ENCODE assay signal across 12 mouse cellular contexts in the genomic region with DNA sequence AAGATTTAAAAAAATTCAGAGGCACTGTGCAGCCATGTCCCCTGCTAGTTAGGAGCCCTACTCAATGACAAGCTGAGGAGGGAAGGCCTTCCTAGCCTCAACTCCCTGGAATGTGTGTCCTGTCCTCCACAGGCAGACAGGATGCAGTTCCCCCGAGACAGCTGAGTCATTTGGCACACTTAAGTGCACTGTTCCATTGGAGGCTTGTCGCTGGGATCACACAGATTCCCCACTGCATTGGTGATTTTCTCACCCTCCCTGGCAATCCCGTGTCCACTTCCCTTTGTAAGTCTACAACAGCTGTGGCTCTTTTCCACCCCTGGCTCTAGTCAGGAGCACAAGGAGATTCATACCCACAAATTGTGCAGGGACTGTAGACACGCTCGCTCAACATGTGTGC. TPM values are rescaled to one million over a fixed set of nuclear protein-coding genes. Genes with fewer than 3 reads are reported as not detected.
DNase-seq lines count a peak whose midpoint lies in the region; ATAC-seq and TF ChIP-seq lines count a peak whose summit lies in the region.
"Had no signal": no experiment of that assay in that cellular context is flagged by ENCODE, and none has a peak within 500 bp of the region (broad histone marks: within the 10 kb centered on the region; RNA-seq: fewer than 3 reads in every experiment).

No protein-coding gene starts in this region.

- no peaks in the 10 kb centered on the region for H3K9me3 ChIP-seq in forebrain, embryonic 13.5 days (replicated peaks)

- intact Hi-C loops in gastrocnemius, adult 2 months (cut with DNase I): no loop called here
- intact Hi-C loops in heart, postnatal 25 days (cut with DNase I): no loop called here
- intact Hi-C loops in left cerebral cortex, postnatal 4 days (cut with DNase I): no loop called here

- no peak for TF ChIP-seq POLR2A in cerebellum, adult 2 months (IDR thresholded peaks at IDR 0.05; ENCODE audit: borderline replicate concordance, insufficient read depth, low read length)

- peak; percentile 36 to 60 for DNase-seq in cerebellum, adult 2 months
- DNase-seq in cerebellum, adult 9-11 months: no peak
- DNase-seq in 3134 (ENCODE audit: extremely low read depth, insufficient read length, low spot score): peak; percentile 77
- peak; percentile 73 for DNase-seq in gastrocnemius, adult 2 months
- peak; percentile 65 for DNase-seq in heart, postnatal 25 days (ENCODE audit: low spot score)
- no peak for DNase-seq in embryo, embryonic 10.5 days (ENCODE audit: low spot score)
- no peak for DNase-seq in left cerebral cortex, postnatal 4 days
- DNase-seq: layer of hippocampus, adult 9-11 months; thymus, postnatal 25 days had no signal

- H3K4me2 ChIP-seq in forebrain, embryonic 13.5 days: no peak overlapping the region

- ATAC-seq in forebrain, embryonic 13.5 days: no peak

- no peaks in the 10 kb centered on the region for H3K27me3 ChIP-seq in cerebellum, adult 2 months (ENCODE audit: control insufficient read depth, insufficient read depth, low read length)
- H3K27me3 ChIP-seq in forebrain, embryonic 13.5 days: no peaks in the 10 kb centered on the region

- no peak overlapping the region for H3K4me3 ChIP-seq in cerebellum, adult 2 months (replicated peaks; ENCODE audit: insufficient read depth, low read depth, low read length)
- no peak overlapping the region for H3K4me3 ChIP-seq in gastrocnemius, adult 2 months
- H3K4me3 ChIP-seq in forebrain, embryonic 13.5 days: no peak overlapping the region
- H3K4me3 ChIP-seq: erythroblast, embryonic 14.5 days had no signal

- H3K9ac ChIP-seq in forebrain, embryonic 13.5 days: no peak overlapping the region

- TF ChIP-seq CTCF in cerebellum, adult 2 months (IDR thresholded peaks at IDR 0.05; ENCODE audit: borderline replicate concordance, insufficient read depth, low read depth, low read length): no peak
- TF ChIP-seq CTCF in gastrocnemius, adult 2 months (IDR thresholded peaks at IDR 0.05): no peak

- WGBS in cerebellum, adult 2 months: 25% methylated on average over 5 of the region's 5 CpGs
- WGBS in forebrain, embryonic 13.5 days: 82% methylated on average over 5 of the region's 5 CpGs

- H3K27ac ChIP-seq in cerebellum, adult 2 months (ENCODE audit: insufficient read depth, low read length): no peak overlapping the region
- peak overlapping the region; percentile 69 for H3K27ac ChIP-seq in gastrocnemius, adult 2 months
- H3K27ac ChIP-seq in forebrain, embryonic 13.5 days: no peak overlapping the region
- H3K27ac ChIP-seq: macrophage had no signal

- H3K36me3 ChIP-seq in forebrain, embryonic 13.5 days (ENCODE audit: poor library complexity, severe bottlenecking): peaks cover 4% of the 10 kb centered on the region; the same call in 1 of the 2 replicates

- H3K4me1 ChIP-seq in cerebellum, adult 2 months (ENCODE audit: control insufficient read depth, insufficient read depth, low read length): peaks cover 38% of the 10 kb centered on the region
- H3K4me1 ChIP-seq in forebrain, embryonic 13.5 days: no peaks in the 10 kb centered on the region

RNA-seq across cellular contexts. Expression of a gene that starts 14.1 kb away (rescaled TPM):
- polyA plus RNA-seq in cerebellum, adult 2 months (2012; rRNA removed): 246 and 256 TPM in 2 replicates
- 100 to 1,000 TPM; 108 to 135 TPM for total RNA-seq in gastrocnemius, adult 2 months (2021)
- 100 to 1,000 TPM; 204 to 227 TPM for total RNA-seq in heart, postnatal 25 days (2021)
- polyA plus RNA-seq in forebrain, embryonic 13.5 days (2015; fragmentation: Nextera tagmentation; extraction: Ambion mirVana): 45.9 and 50.0 TPM in 2 replicates
- total RNA-seq in left cerebral cortex, postnatal 4 days (2021): 100 to 1,000 TPM; 169 to 181 TPM

Comparison
In these comparisons a context has a peak if more than half of its experiments do, and no peak if none do; other contexts are left out.
1. DNase-seq: peak in cerebellum, adult 2 months (2 of 2), 3134 (single experiment), gastrocnemius, adult 2 months (single experiment) and heart, postnatal 25 days (single experiment); none in cerebellum, adult 9-11 months (single experiment), embryo, embryonic 10.5 days (single experiment) and left cerebral cortex, postnatal 4 days (single experiment).